8 mouse cellular contexts compared by ENCODE assay signal in genomic region chr13:68605689-68606126, GRCm38 (mm10). TPM values are rescaled to one million over a fixed set of nuclear protein-coding genes. Genes with fewer than 3 reads are reported as not detected.
DNase-seq lines count a peak whose midpoint lies in the region; ATAC-seq lines count a peak whose summit lies in the region.

No protein-coding gene starts in this region.

- no peak overlapping the region for H3K27ac ChIP-seq in embryonic facial prominence, embryonic 12.5 days
- H3K27ac ChIP-seq in limb, embryonic 10.5 days, result peak overlapping the region; percentile 53
- H3K27ac ChIP-seq in midbrain, embryonic 10.5 days (replicated peaks), result no peak overlapping the region

- H3K4me3 ChIP-seq in embryonic facial prominence, embryonic 12.5 days, result peak overlapping the region; percentile 21
- H3K4me3 ChIP-seq in limb, embryonic 10.5 days, result peak overlapping the region; percentile 46
- peak overlapping the region; percentile 42 for H3K4me3 ChIP-seq in midbrain, embryonic 10.5 days

- peak overlapping the region; percentile 45 for H3K4me2 ChIP-seq in embryonic facial prominence, embryonic 12.5 days (replicated peaks)

- WGBS in embryonic facial prominence, embryonic 12.5 days, result 6% methylated on average over 8 of the region's 11 CpGs
- 7% methylated on average over 11 of the region's 11 CpGs for WGBS in limb, embryonic 10.5 days
- 6% methylated on average over 10 of the region's 11 CpGs for WGBS in midbrain, embryonic 10.5 days

- ATAC-seq in embryonic facial prominence, embryonic 12.5 days (ENCODE audit: insufficient number of reproducible peaks, insufficient read depth, low FRiP score, low TSS enrichment), result peak; percentile 45; the same call in 1 of the 2 replicates

- intact Hi-C loops in heart, postnatal 25 days (cut with DNase I), result no loop called here

- DNase-seq in right cerebral cortex, postnatal 10 days (ENCODE audit: low spot score in 2 of 2), result peak; percentile 57 to 71
- DNase-seq in right cerebral cortex, postnatal 25 days, result no peak
- DNase-seq in heart, postnatal 25 days (ENCODE audit: low spot score), result peak; percentile 20
- DNase-seq in limb, embryonic 10.5 days (ENCODE audit: low spot score), result peak; percentile 62
- DNase-seq in midbrain, embryonic 10.5 days (ENCODE audit: low spot score), result peak; percentile 65
- no peak for DNase-seq in B cell, adult 2 months
- DNase-seq in frontal cortex, postnatal 25 days (ENCODE audit: low spot score in 2 of 2), result no peak

- H3K9ac ChIP-seq in embryonic facial prominence, embryonic 12.5 days, result no peak overlapping the region

- H3K36me3 ChIP-seq in embryonic facial prominence, embryonic 12.5 days, result no peaks in the 10 kb centered on the region
- H3K36me3 ChIP-seq in limb, embryonic 10.5 days, result no peaks in the 10 kb centered on the region
- H3K36me3 ChIP-seq in midbrain, embryonic 10.5 days, result no peaks in the 10 kb centered on the region

- peaks cover 5% of the 10 kb centered on the region; the same call in 1 of the 2 replicates for H3K4me1 ChIP-seq in embryonic facial prominence, embryonic 12.5 days
- H3K4me1 ChIP-seq in limb, embryonic 10.5 days, result peaks cover 13% of the 10 kb centered on the region; the same call in 1 of the 2 replicates
- peaks cover 12% of the 10 kb centered on the region for H3K4me1 ChIP-seq in midbrain, embryonic 10.5 days

- H3K9me3 ChIP-seq in embryonic facial prominence, embryonic 12.5 days, result no peaks in the 10 kb centered on the region
- H3K9me3 ChIP-seq in limb, embryonic 10.5 days (replicated peaks), result no peaks in the 10 kb centered on the region
- no peaks in the 10 kb centered on the region for H3K9me3 ChIP-seq in midbrain, embryonic 10.5 days (replicated peaks)

- no peaks in the 10 kb centered on the region for H3K27me3 ChIP-seq in embryonic facial prominence, embryonic 12.5 days
- H3K27me3 ChIP-seq in limb, embryonic 10.5 days (ENCODE audit: low read depth, poor library complexity, severe bottlenecking), result no peaks in the 10 kb centered on the region
- H3K27me3 ChIP-seq in midbrain, embryonic 10.5 days (ENCODE audit: low read depth, poor library complexity, severe bottlenecking), result peaks cover 22% of the 10 kb centered on the region

RNA-seq across cellular contexts. Expression of gene 1700001L19Rik, which starts 8.5 kb away (rescaled TPM):
- 0.36 and 1.2 TPM in 2 replicates for polyA plus RNA-seq in embryonic facial prominence, embryonic 12.5 days (2016; fragmentation: Nextera tagmentation; extraction: Ambion mirVana)
- not detected for total RNA-seq in heart, postnatal 25 days (2021)
- polyA plus RNA-seq in limb, embryonic 10.5 days (2016; fragmentation: Nextera tagmentation; extraction: Ambion mirVana), result 0.34 and 0.95 TPM in 2 replicates
- polyA plus RNA-seq in midbrain, embryonic 10.5 days (2016; fragmentation: Nextera tagmentation; extraction: Ambion mirVana), result 0.50 and 0.74 TPM in 2 replicates

RNA-seq across cellular contexts. Expression of gene Fastkd3, which starts 23.7 kb away (rescaled TPM):
- 36.8 and 37.4 TPM in 2 replicates for polyA plus RNA-seq in embryonic facial prominence, embryonic 12.5 days (2016; fragmentation: Nextera tagmentation; extraction: Ambion mirVana)
- 10 to 100 TPM in 1 of 2 experiments, 1 to 10 TPM in 1; 9.2 to 10.2 TPM for total RNA-seq in heart, postnatal 25 days (2021)
- polyA plus RNA-seq in limb, embryonic 10.5 days (2016; fragmentation: Nextera tagmentation; extraction: Ambion mirVana), result 55.7 and 59.2 TPM in 2 replicates
- 44.8 and 47.2 TPM in 2 replicates for polyA plus RNA-seq in midbrain, embryonic 10.5 days (2016; fragmentation: Nextera tagmentation; extraction: Ambion mirVana)

RNA-seq across cellular contexts. Expression of gene Mtrr, which starts 23.8 kb away (rescaled TPM):
- 18.7 and 22.9 TPM in 2 replicates for polyA plus RNA-seq in embryonic facial prominence, embryonic 12.5 days (2016; fragmentation: Nextera tagmentation; extraction: Ambion mirVana)
- total RNA-seq in heart, postnatal 25 days (2021), result 10 to 100 TPM; 17.2 to 17.9 TPM
- polyA plus RNA-seq in limb, embryonic 10.5 days (2016; fragmentation: Nextera tagmentation; extraction: Ambion mirVana), result 25.2 and 28.7 TPM in 2 replicates
- polyA plus RNA-seq in midbrain, embryonic 10.5 days (2016; fragmentation: Nextera tagmentation; extraction: Ambion mirVana), result 20.8 and 22.5 TPM in 2 replicates

Comparison
In these comparisons a context has a peak if more than half of its experiments do, and no peak if none do; other contexts are left out.
1. DNase-seq: peak in right cerebral cortex, postnatal 10 days (2 of 2), heart, postnatal 25 days (single experiment), limb, embryonic 10.5 days (single experiment) and midbrain, embryonic 10.5 days (single experiment); none in right cerebral cortex, postnatal 25 days (single experiment), B cell, adult 2 months (0 of 2) and frontal cortex, postnatal 25 days (0 of 2).
2. Peak in every context shown above with its lines, with median percentiles within 50 percentile points of each other: H3K4me3 ChIP-seq.